Mouse (Mus musculus) stomach, postnatal 0 days (tissue): ENCODE results near the gene Tarsl2. TPM values are rescaled to one million over a fixed set of nuclear protein-coding genes. Genes with fewer than 3 reads are reported as not detected.

Source experiments
- ATAC-seq: fragments of 200-750 bp; cut with Nextera tagmentation; 2 replicates; pipeline ENCODE4 v1.8.0; 2017; ENCODE audit not compliant: low FRiP score, low TSS enrichment
- DNase-seq: peaks from one replicate; pipeline ENCODE4 v3.0.0-alpha.2; 2016; ENCODE audit warnings: low spot score
- H3K27ac ChIP-seq: fragments of 300-500 bp; sonication (generic); replicated peaks from 2 replicates; pipeline ENCODE4 v1.5.1; 2014; ENCODE audit warnings: mild to moderate bottlenecking, control low read depth
- H3K27me3 ChIP-seq: fragments of 300-500 bp; sonication (generic); 2 replicates; pipeline ENCODE4 v1.6.1; 2014; ENCODE audit warnings: low read length; ENCODE audit not compliant: control insufficient read depth, insufficient read depth
- H3K36me3 ChIP-seq: fragments of 300-500 bp; sonication (generic); 2 replicates; pipeline ENCODE4 v1.6.1; 2014; ENCODE audit warnings: low read length, mixed read lengths; ENCODE audit not compliant: control insufficient read depth, insufficient read depth
- H3K4me1 ChIP-seq: fragments of 300-500 bp; sonication (generic); replicated peaks from 2 replicates; pipeline ENCODE4 v1.6.1; 2014; ENCODE audit warnings: antibody characterized with exemption; ENCODE audit not compliant: control insufficient read depth, insufficient read depth
- H3K4me2 ChIP-seq: fragments of 300-500 bp; sonication (generic); replicated peaks from 2 replicates; pipeline ENCODE4 v1.6.1; 2014; ENCODE audit warnings: low read depth, mild to moderate bottlenecking, control low read depth, moderate library complexity
- H3K4me3 ChIP-seq: fragments of 300-500 bp; sonication (generic); 2 replicates; pipeline ENCODE4 v1.5.1; 2014; ENCODE audit warnings: low read depth, low read length, control low read depth
- H3K9ac ChIP-seq: fragments of 300-500 bp; sonication (generic); 2 replicates; pipeline ENCODE4 v1.6.1; 2014; ENCODE audit warnings: mild to moderate bottlenecking, low read length, control low read depth, mixed read lengths
- H3K9me3 ChIP-seq: fragments of 300-500 bp; sonication (generic); 2 replicates; pipeline ENCODE4 v1.6.1; 2016; ENCODE audit warnings: low read length; ENCODE audit not compliant: control insufficient read depth
- CTCF ChIP-seq: IDR thresholded peaks from 2 replicates; pipeline ENCODE4 v1.5.1; 2016; ENCODE audit warnings: antibody characterized with exemption, low read depth, mild to moderate bottlenecking, moderate library complexity
- EP300 ChIP-seq: optimal IDR thresholded peaks from 2 replicates; pipeline ENCODE3; 2016; ENCODE audit warnings: antibody characterized with exemption
- WGBS: fragments of 180-500 bp; shearing (Covaris S2); extraction: QIAGEN DNeasy Blood & Tissue Kit; methylation state at CpG from one replicate; pipeline ENCODE4 v1.1.7; 2014; 5-methylcytosine and 5-hydroxymethylcytosine counted together
- polyA plus RNA-seq: library from polyadenylated mRNA; unstranded; fragments of >200 nt; fragmentation: Nextera tagmentation; extraction: Ambion mirVana; gene quantifications from 2 replicates; pipeline ENCODE4 v1.2.1, GENCODE M21; 2015

Gene Tarsl2
- polyA plus RNA-seq, 1 experiment from 2014 or later, result 5.2 TPM

- Histone ChIP-seq H3K4me2 (no peak overlapping the region), H3K9me3 (no peaks in the 10 kb centered on the region), H3K36me3 (peaks cover 16% of the 10 kb centered on the region), H3K27me3 (no peaks in the 10 kb centered on the region), H3K4me1 (no peaks in the 10 kb centered on the region), H3K27ac (no peak overlapping the region), H3K4me3 (no peak overlapping the region), H3K9ac (no peak overlapping the region)
- no peak for TF ChIP-seq EP300
- TF ChIP-seq CTCF, result peak; percentile 74
- ATAC-seq (no peak), DNase-seq (no peak)
- WGBS, result 48% methylated on average over 2 of the region's 2 CpGs
These were observed 51.8 kb downstream of the Tarsl2 start for GRCm38 (mm10) chr7:65696450-65696849.

DNA sequence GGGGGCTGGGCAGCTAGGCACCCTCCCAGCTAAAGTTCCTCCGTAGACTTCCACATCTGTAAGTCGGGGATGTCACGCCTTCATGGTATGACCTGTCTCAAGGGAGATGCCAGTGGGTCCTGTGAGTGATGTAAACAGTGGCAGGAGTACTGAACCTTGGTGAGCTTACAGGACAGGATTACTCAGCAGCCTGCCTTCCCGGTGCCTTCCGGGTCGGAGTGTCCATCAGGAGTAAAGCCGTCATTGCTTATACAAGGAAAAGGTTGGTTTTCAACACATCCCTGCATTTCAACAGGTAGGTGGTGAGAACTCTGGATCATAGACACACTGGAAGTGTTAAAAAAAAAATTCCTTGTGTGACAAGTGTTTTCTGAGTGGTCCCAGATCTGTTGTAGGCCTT lies 57.4 kb downstream of the Tarsl2 start:
- peaks cover 16% of the 10 kb centered on the region for H3K36me3 ChIP-seq
- H3K27ac ChIP-seq, result no peak overlapping the region
- ATAC-seq (no peak), DNase-seq (no peak)
- no peak overlapping the region for H3K4me3 ChIP-seq
- no peaks in the 10 kb centered on the region for H3K9me3 ChIP-seq
- 86% methylated on average over 7 of the region's 7 CpGs for WGBS
- H3K4me1 ChIP-seq, result no peaks in the 10 kb centered on the region
- H3K4me2 ChIP-seq, result no peak overlapping the region
- no peaks in the 10 kb centered on the region for H3K27me3 ChIP-seq
- H3K9ac ChIP-seq, result no peak overlapping the region
- TF ChIP-seq EP300 (no peak), CTCF (no peak)

GRCm38 (mm10) chr7:65704818-65705242 lies 60.1 kb downstream of the Tarsl2 start:
- Histone ChIP-seq H3K9me3 (no peaks in the 10 kb centered on the region), H3K27me3 (no peaks in the 10 kb centered on the region), H3K4me2 (peak overlapping the region; percentile 44), H3K9ac (peak overlapping the region; percentile 28; the same call in 1 of the 2 replicates), H3K36me3 (peaks cover 4% of the 10 kb centered on the region), H3K4me3 (peak overlapping the region; percentile 23), H3K4me1 (no peaks in the 10 kb centered on the region), H3K27ac (no peak overlapping the region)
- TF ChIP-seq EP300 (no peak), CTCF (peak; percentile 99)
- ATAC-seq (peak; percentile 77), DNase-seq (peak; percentile 86)
- 8% methylated on average over 10 of the region's 10 CpGs for WGBS

GRCm38 (mm10) chr7:65708506-65708905 lies 63.8 kb downstream of the Tarsl2 start:
- Histone ChIP-seq H3K4me1 (no peaks in the 10 kb centered on the region), H3K4me3 (no peak overlapping the region), H3K9ac (no peak overlapping the region), H3K4me2 (no peak overlapping the region), H3K27ac (no peak overlapping the region), H3K36me3 (no peaks in the 10 kb centered on the region), H3K27me3 (no peaks in the 10 kb centered on the region), H3K9me3 (no peaks in the 10 kb centered on the region)
- ATAC-seq (no peak), DNase-seq (no peak)
- WGBS, result 87% methylated on average over 1 of the region's 1 CpGs
- TF ChIP-seq CTCF (no peak), EP300 (no peak)

DNA sequence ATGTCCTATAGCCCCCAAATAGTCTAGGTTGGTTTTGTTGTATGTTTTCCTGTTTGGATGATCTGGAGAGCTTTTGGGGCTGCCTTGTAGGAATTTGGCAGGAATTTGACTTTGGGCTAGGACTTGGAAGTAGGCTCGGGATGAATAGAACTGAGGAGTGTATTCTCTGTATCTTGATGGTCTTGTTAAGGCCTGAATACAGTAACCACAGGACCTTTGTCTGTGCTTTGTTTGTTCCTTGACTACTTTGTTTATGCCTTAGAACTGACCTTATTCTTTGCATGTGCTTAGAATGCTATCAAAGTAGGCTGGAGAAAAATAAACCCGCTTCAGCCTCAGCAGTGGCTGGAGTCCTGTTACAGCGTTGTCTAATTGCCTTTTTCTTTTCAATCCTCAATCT lies 65.6 kb downstream of the Tarsl2 start:
- Histone ChIP-seq H3K4me2 (no peak overlapping the region), H3K27ac (no peak overlapping the region), H3K4me3 (no peak overlapping the region), H3K4me1 (no peaks in the 10 kb centered on the region), H3K36me3 (no peaks in the 10 kb centered on the region), H3K9me3 (no peaks in the 10 kb centered on the region), H3K27me3 (no peaks in the 10 kb centered on the region), H3K9ac (no peak overlapping the region)
- DNase-seq, result no peak
- no peak for ATAC-seq
- WGBS, result 81% methylated on average over 3 of the region's 3 CpGs
- TF ChIP-seq CTCF (no peak), EP300 (no peak)

GRCm38 (mm10) chr7:65713782-65714181 lies 69.1 kb downstream of the Tarsl2 start:
- TF ChIP-seq EP300, result no peak
- TF ChIP-seq CTCF, result peak; percentile 37

More at GRCm38 (mm10) chr7:65713782-65714181, 69.1 kb downstream of the Tarsl2 start:
- Histone ChIP-seq H3K9ac (no peak overlapping the region), H3K36me3 (no peaks in the 10 kb centered on the region), H3K4me2 (no peak overlapping the region), H3K9me3 (no peaks in the 10 kb centered on the region), H3K27ac (no peak overlapping the region), H3K4me3 (no peak overlapping the region), H3K27me3 (no peaks in the 10 kb centered on the region), H3K4me1 (no peaks in the 10 kb centered on the region)
- DNase-seq (no peak), ATAC-seq (no peak)
- 64% methylated on average over 5 of the region's 5 CpGs for WGBS
